Mouse (Mus musculus): Measurements from ENCODE around the gene Ccdc191. TPM values are rescaled to one million over a fixed set of nuclear protein-coding genes. Genes with fewer than 3 reads are reported as not detected.

Gene Ccdc191
- polyA plus RNA-seq, 1 experiment from 2014 or later, result 2.9 TPM

DNA sequence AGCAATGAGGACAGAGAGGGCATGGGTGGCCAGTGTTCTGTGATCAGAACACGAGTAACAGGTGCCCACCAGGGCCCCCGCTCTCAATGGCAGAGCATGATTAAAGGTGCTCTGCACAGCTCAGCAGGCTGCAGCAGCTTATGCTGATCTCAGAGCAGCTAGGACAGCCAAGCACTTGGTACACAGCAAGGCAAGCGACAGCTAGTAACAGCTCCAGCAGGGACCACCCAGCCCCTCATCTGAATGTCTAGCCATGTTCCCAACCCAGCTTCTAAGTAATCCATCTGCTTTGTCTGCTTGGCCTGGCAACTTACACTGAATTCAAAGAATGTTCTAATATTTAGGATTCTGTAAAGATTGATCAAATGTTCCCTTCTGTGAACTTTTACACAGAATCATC lies 74.2 kb downstream of the Ccdc191 start:
- Histone ChIP-seq H3K4me2 (ENCODE audit: low read depth, low read length) (no peak overlapping the region), H3K9ac (ENCODE audit: low read depth, low read length) (no peak overlapping the region), H3K27me3 (ENCODE audit: control insufficient read depth, insufficient read depth, low read depth, low read length) (no peaks in the 10 kb centered on the region), H3K4me3 (ENCODE audit: low read depth, low read length) (no peak overlapping the region), H3K36me3 (ENCODE audit: control insufficient read depth, insufficient read depth) (no peaks in the 10 kb centered on the region), H3K27ac (ENCODE audit: low read length) (no peak overlapping the region), H3K4me1 (ENCODE audit: control insufficient read depth, low read depth, low read length) (peaks cover 2% of the 10 kb centered on the region; the same call in 1 of the 2 replicates), H3K9me3 (replicated peaks; ENCODE audit: control insufficient read depth, low read length) (no peaks in the 10 kb centered on the region)
- WGBS (ENCODE audit: insufficient replicate concordance), result 66% methylated on average over 3 of the region's 3 CpGs
- no peak for ATAC-seq (ENCODE audit: low read depth)

DNA sequence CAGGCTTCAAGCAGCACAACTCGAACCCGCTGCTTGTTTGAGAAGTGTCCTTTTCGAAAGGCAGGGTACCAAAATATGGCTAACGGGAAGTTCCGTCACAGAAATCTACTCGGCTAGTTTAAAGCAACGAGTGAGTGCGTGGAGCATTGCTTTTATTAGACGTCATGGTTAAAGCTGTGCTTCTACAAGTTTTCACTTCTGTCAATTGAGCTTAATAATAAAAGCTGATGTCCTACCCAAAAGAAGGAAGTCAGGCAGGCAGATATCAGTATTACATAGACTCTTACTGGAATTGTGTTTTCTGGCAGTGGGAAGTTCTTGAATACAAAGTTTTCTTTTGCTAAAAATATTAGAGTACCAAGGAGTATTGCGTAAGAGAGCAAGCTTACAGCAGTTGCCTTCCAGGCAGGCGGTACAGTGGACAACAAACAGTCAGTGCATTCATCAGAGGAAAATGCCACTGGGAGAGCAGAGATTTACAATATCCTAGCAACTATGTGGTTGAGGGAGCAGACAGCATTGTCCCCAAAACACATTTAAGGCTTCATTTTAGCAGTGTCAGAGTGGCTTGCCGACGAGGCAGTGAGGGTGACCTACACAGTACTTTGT lies 76.3 kb downstream of the Ccdc191 start:
- ATAC-seq (ENCODE audit: low read depth), result no peak
- Histone ChIP-seq H3K27ac (ENCODE audit: low read length) (no peak overlapping the region), H3K9me3 (replicated peaks; ENCODE audit: control insufficient read depth, low read length) (no peaks in the 10 kb centered on the region), H3K27me3 (ENCODE audit: control insufficient read depth, insufficient read depth, low read depth, low read length) (no peaks in the 10 kb centered on the region), H3K4me2 (ENCODE audit: low read depth, low read length) (no peak overlapping the region), H3K4me1 (ENCODE audit: control insufficient read depth, low read depth, low read length) (peaks cover 2% of the 10 kb centered on the region; the same call in 1 of the 2 replicates), H3K4me3 (ENCODE audit: low read depth, low read length) (no peak overlapping the region), H3K36me3 (ENCODE audit: control insufficient read depth, insufficient read depth) (no peaks in the 10 kb centered on the region), H3K9ac (ENCODE audit: low read depth, low read length) (no peak overlapping the region)
- 71% methylated on average over 13 of the region's 13 CpGs for WGBS (ENCODE audit: insufficient replicate concordance)

DNA sequence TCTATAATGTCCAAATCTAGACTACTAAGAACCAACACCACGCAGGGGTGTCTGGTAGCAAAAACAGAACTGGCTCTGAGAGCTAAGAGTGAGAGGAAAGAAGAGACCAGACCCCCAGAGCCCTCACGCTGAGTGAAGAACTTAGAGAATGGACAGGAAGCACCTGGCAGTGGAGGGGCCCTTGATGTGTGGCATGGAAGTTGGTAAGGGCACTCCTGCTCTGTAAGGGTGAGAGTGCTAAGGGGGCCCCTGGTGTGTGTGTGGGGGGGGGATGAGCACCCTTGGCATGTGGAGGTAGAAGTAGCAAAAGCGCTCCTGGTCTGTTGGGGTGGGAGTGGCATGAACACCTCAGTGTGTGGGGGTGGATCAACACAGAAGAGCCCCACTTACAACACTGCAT lies 80.8 kb downstream of the Ccdc191 start:
- ATAC-seq (ENCODE audit: low read depth), result no peak; the same call in 1 of the 2 replicates

DNA sequence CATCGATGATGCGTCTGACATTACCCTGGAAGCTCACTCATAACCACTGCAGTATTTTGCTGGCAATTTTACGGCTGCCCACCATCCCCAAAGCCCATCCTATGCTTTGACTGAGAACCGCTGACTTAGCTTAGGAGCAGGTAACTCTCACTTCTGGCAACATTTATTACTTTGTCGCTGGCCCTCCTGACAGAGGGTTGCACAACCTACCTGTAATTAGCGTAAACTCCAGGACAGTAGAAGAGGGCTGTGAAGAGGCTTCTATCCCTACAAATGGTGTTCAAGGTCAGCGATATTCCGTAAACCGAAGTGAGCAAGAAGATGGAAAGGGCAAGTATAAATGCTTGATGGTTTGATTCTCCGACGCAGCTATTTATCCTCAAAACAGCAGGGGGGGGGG lies 81.6 kb downstream of the Ccdc191 start:
- Histone ChIP-seq H3K9ac (ENCODE audit: low read depth, low read length) (no peak overlapping the region), H3K4me2 (ENCODE audit: low read depth, low read length) (no peak overlapping the region), H3K4me3 (ENCODE audit: low read depth, low read length) (no peak overlapping the region), H3K4me1 (ENCODE audit: control insufficient read depth, low read depth, low read length) (peaks cover under 1% of the 10 kb centered on the region; the same call in 1 of the 2 replicates), H3K9me3 (replicated peaks; ENCODE audit: control insufficient read depth, low read length) (no peaks in the 10 kb centered on the region), H3K27me3 (ENCODE audit: control insufficient read depth, insufficient read depth, low read depth, low read length) (no peaks in the 10 kb centered on the region), H3K27ac (ENCODE audit: low read length) (no peak overlapping the region), H3K36me3 (ENCODE audit: control insufficient read depth, insufficient read depth) (no peaks in the 10 kb centered on the region)
- no peak for ATAC-seq (ENCODE audit: low read depth)
- WGBS (ENCODE audit: insufficient replicate concordance), result 77% methylated on average over 11 of the region's 11 CpGs

More for the DNA sequence above, 80.8 kb downstream of the Ccdc191 start:
- Histone ChIP-seq H3K36me3 (ENCODE audit: control insufficient read depth, insufficient read depth) (no peaks in the 10 kb centered on the region), H3K4me1 (ENCODE audit: control insufficient read depth, low read depth, low read length) (peaks cover 2% of the 10 kb centered on the region; the same call in 1 of the 2 replicates), H3K27ac (ENCODE audit: low read length) (no peak overlapping the region), H3K4me3 (ENCODE audit: low read depth, low read length) (no peak overlapping the region), H3K9me3 (replicated peaks; ENCODE audit: control insufficient read depth, low read length) (no peaks in the 10 kb centered on the region), H3K9ac (ENCODE audit: low read depth, low read length) (no peak overlapping the region), H3K27me3 (ENCODE audit: control insufficient read depth, insufficient read depth, low read depth, low read length) (no peaks in the 10 kb centered on the region), H3K4me2 (ENCODE audit: low read depth, low read length) (no peak overlapping the region)
- 42% methylated on average over 3 of the region's 3 CpGs for WGBS (ENCODE audit: insufficient replicate concordance)

DNA sequence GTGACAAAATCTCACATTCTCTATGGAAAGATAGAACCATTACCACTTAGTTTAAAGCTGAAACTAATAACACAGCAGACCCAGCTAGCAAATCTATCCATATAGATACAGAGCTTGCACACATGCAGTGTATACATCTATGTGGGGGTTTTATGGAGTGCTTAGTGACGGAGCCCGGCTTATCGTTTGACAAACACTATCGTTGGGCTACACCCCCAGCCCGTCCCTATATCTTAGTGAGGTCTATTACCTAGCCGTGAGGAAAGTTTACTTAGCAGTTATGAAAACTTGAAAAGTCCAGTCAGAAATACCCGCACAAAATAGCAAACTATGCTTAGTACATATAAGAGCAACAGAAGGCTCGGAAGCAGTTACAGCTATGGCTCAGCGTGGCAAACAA lies 82.1 kb downstream of the Ccdc191 start:
- no peak overlapping the region for H3K4me3 ChIP-seq (ENCODE audit: low read depth, low read length)
- no peak for ATAC-seq (ENCODE audit: low read depth)
- WGBS (ENCODE audit: insufficient replicate concordance), result 71% methylated on average over 9 of the region's 9 CpGs

DNA sequence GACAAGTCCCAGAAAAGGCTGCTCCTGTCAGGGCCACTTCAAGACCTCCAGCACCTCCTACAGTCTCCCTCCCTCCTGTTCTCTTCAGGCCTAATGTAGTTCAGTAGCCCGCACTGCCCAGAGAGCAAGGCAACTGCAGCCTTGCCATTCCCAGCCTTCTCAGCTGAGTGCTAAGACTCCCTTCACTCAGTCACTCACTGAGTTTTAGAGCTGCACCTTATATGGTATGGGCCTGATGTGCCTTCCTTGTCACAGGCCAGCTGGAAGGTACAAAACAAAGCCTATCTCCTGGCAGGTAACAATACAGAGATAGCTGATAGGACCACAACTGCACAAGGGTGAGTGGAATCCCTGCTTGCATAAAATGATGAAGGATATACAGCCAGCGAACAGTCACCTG lies 82.8 kb downstream of the Ccdc191 start:
- no peak overlapping the region for H3K4me2 ChIP-seq (ENCODE audit: low read depth, low read length)
- H3K4me3 ChIP-seq (ENCODE audit: low read depth, low read length), result no peak overlapping the region
- no peak overlapping the region for H3K27ac ChIP-seq (ENCODE audit: low read length)
- H3K9me3 ChIP-seq (replicated peaks; ENCODE audit: control insufficient read depth, low read length), result no peaks in the 10 kb centered on the region
- H3K9ac ChIP-seq (ENCODE audit: low read depth, low read length), result no peak overlapping the region
- no peaks in the 10 kb centered on the region for H3K36me3 ChIP-seq (ENCODE audit: control insufficient read depth, insufficient read depth)
- H3K27me3 ChIP-seq (ENCODE audit: control insufficient read depth, insufficient read depth, low read depth, low read length), result no peaks in the 10 kb centered on the region
- no peaks in the 10 kb centered on the region for H3K4me1 ChIP-seq (ENCODE audit: control insufficient read depth, low read depth, low read length)
- 90% methylated on average over 2 of the region's 2 CpGs for WGBS (ENCODE audit: insufficient replicate concordance)
- no peak for ATAC-seq (ENCODE audit: low read depth)

More for the DNA sequence above, 82.1 kb downstream of the Ccdc191 start:
- H3K4me2 ChIP-seq (ENCODE audit: low read depth, low read length), result no peak overlapping the region
- no peak overlapping the region for H3K27ac ChIP-seq (ENCODE audit: low read length)
- no peaks in the 10 kb centered on the region for H3K9me3 ChIP-seq (replicated peaks; ENCODE audit: control insufficient read depth, low read length)
- no peaks in the 10 kb centered on the region for H3K27me3 ChIP-seq (ENCODE audit: control insufficient read depth, insufficient read depth, low read depth, low read length)
- no peak overlapping the region for H3K9ac ChIP-seq (ENCODE audit: low read depth, low read length)
- no peaks in the 10 kb centered on the region for H3K36me3 ChIP-seq (ENCODE audit: control insufficient read depth, insufficient read depth)
- H3K4me1 ChIP-seq (ENCODE audit: control insufficient read depth, low read depth, low read length), result no peaks in the 10 kb centered on the region

DNA sequence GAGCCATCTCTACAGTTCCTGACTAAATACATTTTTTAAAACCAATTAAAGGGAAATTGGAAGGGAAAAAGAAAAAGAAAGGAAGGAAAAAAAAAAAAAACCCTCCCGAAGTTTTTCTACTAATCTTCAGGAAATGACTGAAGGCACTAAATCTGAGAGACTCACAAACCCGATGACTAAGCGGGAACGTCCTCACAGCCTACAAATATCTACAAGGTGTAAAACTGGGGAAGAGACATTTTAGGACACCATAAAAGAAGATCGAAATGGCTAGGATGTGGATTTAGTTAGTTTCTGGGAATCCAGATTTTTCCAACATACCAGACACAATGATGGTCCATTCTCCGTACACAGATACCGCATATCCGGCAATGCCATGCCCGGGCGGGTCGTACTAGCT lies 83.5 kb downstream of the Ccdc191 start:
- no peak overlapping the region for H3K27ac ChIP-seq (ENCODE audit: low read length)
- H3K9me3 ChIP-seq (replicated peaks; ENCODE audit: control insufficient read depth, low read length), result no peaks in the 10 kb centered on the region
- H3K4me3 ChIP-seq (ENCODE audit: low read depth, low read length), result no peak overlapping the region
- no peak overlapping the region for H3K9ac ChIP-seq (ENCODE audit: low read depth, low read length)
- no peak for ATAC-seq (ENCODE audit: low read depth)
- H3K27me3 ChIP-seq (ENCODE audit: control insufficient read depth, insufficient read depth, low read depth, low read length), result no peaks in the 10 kb centered on the region
- no peaks in the 10 kb centered on the region for H3K4me1 ChIP-seq (ENCODE audit: control insufficient read depth, low read depth, low read length)
- no peaks in the 10 kb centered on the region for H3K36me3 ChIP-seq (ENCODE audit: control insufficient read depth, insufficient read depth)
- WGBS (ENCODE audit: insufficient replicate concordance), result 68% methylated on average over 11 of the region's 11 CpGs
- H3K4me2 ChIP-seq (ENCODE audit: low read depth, low read length), result no peak overlapping the region

DNA sequence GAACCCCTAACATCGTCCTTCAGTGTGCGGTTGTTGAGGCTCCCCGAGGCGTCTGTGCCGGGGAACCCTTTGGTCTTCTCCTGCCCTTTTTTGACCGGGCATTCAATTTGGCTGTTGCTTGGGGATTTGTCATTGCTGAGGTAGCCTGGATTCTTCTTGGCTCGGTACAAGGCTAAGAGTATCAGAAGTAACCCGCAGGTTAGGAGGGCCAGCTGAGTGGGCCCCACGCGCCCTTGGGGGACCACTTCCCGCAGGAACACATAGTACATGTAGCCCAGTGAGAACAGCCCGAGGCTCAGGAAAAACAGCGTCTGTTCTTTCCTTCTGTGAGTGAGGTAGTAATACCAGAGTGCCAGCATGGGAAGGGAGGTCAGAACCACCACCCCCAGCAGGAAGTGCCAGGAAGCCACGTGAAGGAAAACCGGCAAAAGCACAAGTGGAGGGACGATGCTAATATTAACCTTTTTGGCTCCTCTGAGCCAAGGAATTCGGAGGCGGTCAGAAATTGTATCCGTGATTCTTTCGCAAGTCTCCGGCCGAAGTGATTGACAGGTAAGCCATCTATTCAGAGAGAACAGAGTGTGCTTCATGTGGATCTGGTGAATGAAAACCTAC lies 84.1 kb downstream of the Ccdc191 start:
- peaks cover under 1% of the 10 kb centered on the region for H3K27me3 ChIP-seq (ENCODE audit: control insufficient read depth, insufficient read depth, low read depth, low read length)
- no peaks in the 10 kb centered on the region for H3K4me1 ChIP-seq (ENCODE audit: control insufficient read depth, low read depth, low read length)
- no peaks in the 10 kb centered on the region for H3K36me3 ChIP-seq (ENCODE audit: control insufficient read depth, insufficient read depth)
- H3K9ac ChIP-seq (ENCODE audit: low read depth, low read length), result no peak overlapping the region
- 70% methylated on average over 22 of the region's 22 CpGs for WGBS (ENCODE audit: insufficient replicate concordance)
- ATAC-seq (ENCODE audit: low read depth), result no peak
- H3K27ac ChIP-seq (ENCODE audit: low read length), result no peak overlapping the region
- H3K4me3 ChIP-seq (ENCODE audit: low read depth, low read length), result no peak overlapping the region
- H3K4me2 ChIP-seq (ENCODE audit: low read depth, low read length), result no peak overlapping the region
- H3K9me3 ChIP-seq (replicated peaks; ENCODE audit: control insufficient read depth, low read length), result no peaks in the 10 kb centered on the region

DNA sequence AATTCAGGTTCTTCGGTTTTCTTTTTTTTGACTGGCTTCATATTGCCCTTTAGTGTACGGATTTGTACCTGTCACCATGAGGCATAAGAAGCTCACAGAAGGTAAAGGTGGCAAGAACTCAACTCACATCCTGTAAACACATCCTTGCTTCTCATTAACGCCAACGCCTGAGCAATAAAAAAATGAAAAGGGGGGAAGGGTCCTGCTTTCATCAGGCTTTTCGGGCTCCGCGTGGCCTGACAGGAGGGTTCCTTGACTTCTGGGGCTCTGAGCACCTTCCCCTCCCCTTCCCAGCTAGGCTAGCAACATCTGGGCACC lies 89.4 kb downstream of the Ccdc191 start:
- 18% methylated on average over 7 of the region's 7 CpGs for WGBS (ENCODE audit: insufficient replicate concordance)
- Histone ChIP-seq H3K4me1 (ENCODE audit: control insufficient read depth, low read depth, low read length) (peaks cover 4% of the 10 kb centered on the region), H3K27ac (ENCODE audit: low read length) (no peak overlapping the region), H3K27me3 (ENCODE audit: control insufficient read depth, insufficient read depth, low read depth, low read length) (peaks cover 14% of the 10 kb centered on the region), H3K4me2 (ENCODE audit: low read depth, low read length) (peak overlapping the region; percentile 88), H3K9me3 (replicated peaks; ENCODE audit: control insufficient read depth, low read length) (no peaks in the 10 kb centered on the region), H3K4me3 (ENCODE audit: low read depth, low read length) (peak overlapping the region; percentile 69), H3K36me3 (ENCODE audit: control insufficient read depth, insufficient read depth) (no peaks in the 10 kb centered on the region), H3K9ac (ENCODE audit: low read depth, low read length) (no peak overlapping the region)
- ATAC-seq (ENCODE audit: low read depth), result no peak

Data from liver, embryonic 16.5 days (tissue).